28 mouse cellular contexts compared by ENCODE assay signal in genomic region chr5:147444298-147444697, GRCm38 (mm10). TPM values are rescaled to one million over a fixed set of nuclear protein-coding genes. Genes with fewer than 3 reads are reported as not detected.
DNase-seq lines count a peak whose midpoint lies in the region; ATAC-seq and TF ChIP-seq lines count a peak whose summit lies in the region.
"Had no signal": no experiment of that assay in that cellular context is flagged by ENCODE, and none has a peak within 500 bp of the region (broad histone marks: within the 10 kb centered on the region; RNA-seq: fewer than 3 reads in every experiment).

No protein-coding gene starts in this region.

- peak overlapping the region; percentile 6; the same call in 1 of the 2 replicates for H3K4me3 ChIP-seq in G1E (ENCODE audit: low read depth, low read length)
- no peak overlapping the region for H3K4me3 ChIP-seq in liver, embryonic 11.5 days (ENCODE audit: low read depth, low read length)
- H3K4me3 ChIP-seq in liver, postnatal 0 days (ENCODE audit: low read depth, low read length), result no peak overlapping the region
- no peak overlapping the region for H3K4me3 ChIP-seq in forebrain, embryonic 14.5 days (ENCODE audit: low read depth, low read length)
- H3K4me3 ChIP-seq: forebrain, embryonic 10.5 days; heart, adult 2 months; heart, embryonic 15.5 days; left cerebral cortex, adult 2 months; lung, embryonic 15.5 days; midbrain, embryonic 10.5 days had no signal

- DNase-seq in G1E (ENCODE audit: low spot score), result no peak
- no peak for DNase-seq in liver, embryonic 11.5 days (ENCODE audit: low spot score)
- DNase-seq in liver, postnatal 0 days, result no peak
- no peak for DNase-seq in cerebellum, postnatal 36 days
- DNase-seq in forebrain, embryonic 14.5 days (ENCODE audit: low spot score), result no peak
- DNase-seq in retina, postnatal 1 day, result no peak
- DNase-seq: adrenal gland, adult 8-10 months; cerebellum, adult 8-10 months; forebrain, postnatal 0 days; gastrocnemius, postnatal 25 days; heart, adult 2 months; heart, postnatal 4 days; kidney, adult 11 months; kidney, postnatal 4 days; layer of hippocampus, adult 9-11 months; lung, postnatal 4 days; right cerebral cortex, adult 18-20 months; right cerebral cortex, postnatal 4 days; thymus, postnatal 14 days had no signal

- H3K9me3 ChIP-seq in G1E (replicated peaks), result no peaks in the 10 kb centered on the region
- no peaks in the 10 kb centered on the region for H3K9me3 ChIP-seq in liver, embryonic 11.5 days (ENCODE audit: control insufficient read depth, low read length)
- H3K9me3 ChIP-seq in liver, postnatal 0 days (ENCODE audit: low read length), result no peaks in the 10 kb centered on the region
- no peaks in the 10 kb centered on the region for H3K9me3 ChIP-seq in forebrain, embryonic 14.5 days (replicated peaks; ENCODE audit: control insufficient read depth, low read length)
- H3K9me3 ChIP-seq: heart, embryonic 15.5 days; lung, embryonic 15.5 days; midbrain, embryonic 10.5 days had no signal

- no peak overlapping the region for H3K27ac ChIP-seq in liver, embryonic 11.5 days (ENCODE audit: low read depth, low read length)
- no peak overlapping the region for H3K27ac ChIP-seq in liver, postnatal 0 days (ENCODE audit: low read depth)
- no peak overlapping the region for H3K27ac ChIP-seq in forebrain, embryonic 14.5 days (ENCODE audit: low read depth, low read length)
- H3K27ac ChIP-seq: forebrain, embryonic 10.5 days; heart, adult 2 months; heart, embryonic 15.5 days; hindbrain, embryonic 14.5 days; left cerebral cortex, adult 2 months; lung, embryonic 15.5 days; midbrain, embryonic 10.5 days had no signal

- no peaks in the 10 kb centered on the region for H3K27me3 ChIP-seq in G1E (ENCODE audit: insufficient read depth, low read length)
- H3K27me3 ChIP-seq in liver, embryonic 11.5 days (replicated peaks; ENCODE audit: control insufficient read depth, insufficient read depth, low read length), result no peaks in the 10 kb centered on the region
- H3K27me3 ChIP-seq in liver, postnatal 0 days (ENCODE audit: insufficient read depth, low read length), result no peaks in the 10 kb centered on the region
- no peaks in the 10 kb centered on the region for H3K27me3 ChIP-seq in forebrain, embryonic 14.5 days (replicated peaks; ENCODE audit: control insufficient read depth, insufficient read depth, low read length)
- H3K27me3 ChIP-seq: heart, embryonic 15.5 days; lung, embryonic 15.5 days had no signal

- peak overlapping the region; percentile 48 for H3K4me2 ChIP-seq in liver, embryonic 11.5 days
- H3K4me2 ChIP-seq in liver, postnatal 0 days (ENCODE audit: low read depth, low read length), result peak overlapping the region; percentile 27
- H3K4me2 ChIP-seq in forebrain, embryonic 14.5 days (ENCODE audit: low read length), result no peak overlapping the region
- H3K4me2 ChIP-seq: heart, embryonic 15.5 days; hindbrain, embryonic 14.5 days; lung, embryonic 15.5 days had no signal

- whole genome bisulfite sequencing in liver, embryonic 11.5 days, result 53% methylated on average over 6 of the region's 6 CpGs
- 54% methylated on average over 6 of the region's 6 CpGs for WGBS in liver, postnatal 0 days (ENCODE audit: insufficient replicate concordance)
- 87% methylated on average over 6 of the region's 6 CpGs for WGBS in forebrain, embryonic 14.5 days

- peaks cover 79% of the 10 kb centered on the region for H3K4me1 ChIP-seq in G1E (ENCODE audit: insufficient read depth, low read depth, low read length)
- H3K4me1 ChIP-seq in liver, embryonic 11.5 days (replicated peaks; ENCODE audit: control insufficient read depth, insufficient read depth, low read length), result peaks cover 40% of the 10 kb centered on the region
- H3K4me1 ChIP-seq in liver, postnatal 0 days (ENCODE audit: insufficient read depth), result peaks cover 30% of the 10 kb centered on the region
- H3K4me1 ChIP-seq in forebrain, embryonic 14.5 days (ENCODE audit: control insufficient read depth, insufficient read depth, low read length), result peaks cover 7% of the 10 kb centered on the region; the same call in 1 of the 2 replicates

- no peak for ATAC-seq in G1E (ENCODE audit: extremely low read depth, insufficient number of reproducible peaks, low FRiP score, poor library complexity, severe bottlenecking)
- ATAC-seq in erythroblast, adult 5-6 weeks (replicated peaks; ENCODE audit: low FRiP score, poor library complexity, severe bottlenecking), result peak; percentile 78
- ATAC-seq in liver, embryonic 11.5 days (replicated peaks; ENCODE audit: low FRiP score), result peak; percentile 69
- ATAC-seq in liver, postnatal 0 days, result peak; percentile 51; the same call in 1 of the 2 replicates
- ATAC-seq in forebrain, embryonic 14.5 days, result no peak
- ATAC-seq: activated CD4-positive, CD25-positive, alpha-beta regulatory T cell, adult 4 months; CD4-positive, CD25-positive, alpha-beta regulatory T cell, adult 4 months; forebrain, postnatal 0 days had no signal

- no peak overlapping the region for H3K9ac ChIP-seq in liver, embryonic 11.5 days (ENCODE audit: low read depth, low read length)
- H3K9ac ChIP-seq in liver, postnatal 0 days (replicated peaks), result no peak overlapping the region
- no peak overlapping the region for H3K9ac ChIP-seq in forebrain, embryonic 14.5 days (ENCODE audit: low read length)
- H3K9ac ChIP-seq: forebrain, postnatal 0 days; heart, embryonic 15.5 days; hindbrain, embryonic 14.5 days; lung, embryonic 15.5 days had no signal

- TF ChIP-seq CTCF in G1E (IDR thresholded peaks at IDR 0.05; ENCODE audit: low read depth, low read length), result no peak
- TF ChIP-seq CTCF in liver, postnatal 0 days (IDR thresholded peaks at IDR 0.05; ENCODE audit: low read depth), result no peak

- H3K36me3 ChIP-seq in G1E (replicated peaks), result peaks cover 35% of the 10 kb centered on the region
- no peaks in the 10 kb centered on the region; the same call in 1 of the 2 replicates for H3K36me3 ChIP-seq in liver, embryonic 11.5 days (ENCODE audit: control insufficient read depth, insufficient read depth, low read length)
- peaks cover 4% of the 10 kb centered on the region; the same call in 1 of the 2 replicates for H3K36me3 ChIP-seq in liver, postnatal 0 days (replicated peaks; ENCODE audit: insufficient read depth, low read length)
- no peaks in the 10 kb centered on the region for H3K36me3 ChIP-seq in forebrain, embryonic 14.5 days (ENCODE audit: control insufficient read depth, insufficient read depth, low read length)
- H3K36me3 ChIP-seq: heart, embryonic 15.5 days; lung, embryonic 15.5 days had no signal

- no peak for TF ChIP-seq EP300 in liver, postnatal 0 days (IDR thresholded peaks at IDR 0.05; ENCODE audit: low read depth)

RNA-seq across cellular contexts. Expression of gene Pan3, which starts 14.3 kb away (rescaled TPM):
- total RNA-seq in G1E (2014; fragmentation: Nextera tagmentation), result 618 and 666 TPM in 2 replicates
- total RNA-seq in G1E (2017), result 179 and 200 TPM in 2 replicates
- polyA plus RNA-seq in G1E (2012), result 30.7 and 32.3 TPM in 2 replicates
- 263 and 430 TPM in 2 replicates for total RNA-seq in erythroblast, adult 5-6 weeks (2015; ENCODE audit: low replicate concordance)
- total RNA-seq in erythroblast, adult 5-6 weeks (2017; ENCODE audit: low replicate concordance), result 228 and 241 TPM in 2 replicates
- polyA plus RNA-seq in liver, embryonic 11.5 days (2014; fragmentation: Nextera tagmentation; extraction: Ambion mirVana), result 59.5 and 73.8 TPM in 2 replicates
- polyA plus RNA-seq in liver, postnatal 0 days (2015; fragmentation: Nextera tagmentation; extraction: Ambion mirVana), result 25.2 and 29.9 TPM in 2 replicates
- 39.7 and 52.6 TPM in 2 replicates for polyA plus RNA-seq in forebrain, embryonic 14.5 days (2014; fragmentation: Nextera tagmentation; extraction: Ambion mirVana)

RNA-seq across cellular contexts. Expression of gene Flt3, which starts 44.0 kb away (rescaled TPM):
- total RNA-seq in G1E (2014; fragmentation: Nextera tagmentation), result not detected in 2 replicates
- total RNA-seq in G1E (2017), result 0.11 and 0.17 TPM in 2 replicates
- not detected in 2 replicates for polyA plus RNA-seq in G1E (2012)
- total RNA-seq in erythroblast, adult 5-6 weeks (2015; ENCODE audit: low replicate concordance), result 0.84 and 1.9 TPM in 2 replicates
- total RNA-seq in erythroblast, adult 5-6 weeks (2017; ENCODE audit: low replicate concordance), result 2.8 and 4.7 TPM in 2 replicates
- polyA plus RNA-seq in liver, embryonic 11.5 days (2014; fragmentation: Nextera tagmentation; extraction: Ambion mirVana), result 1.6 and 1.8 TPM in 2 replicates
- polyA plus RNA-seq in liver, postnatal 0 days (2015; fragmentation: Nextera tagmentation; extraction: Ambion mirVana), result 1.3 and 1.5 TPM in 2 replicates
- 0.04 and 0.25 TPM in 2 replicates for polyA plus RNA-seq in forebrain, embryonic 14.5 days (2014; fragmentation: Nextera tagmentation; extraction: Ambion mirVana)
- total RNA-seq: gastrocnemius, postnatal 25 days; heart, postnatal 4 days had no signal
- polyA plus RNA-seq: forebrain, embryonic 10.5 days had no signal

Comparison
In these comparisons a context has a peak if more than half of its experiments do, and no peak if none do; other contexts are left out.
1. ATAC-seq: peak in erythroblast, adult 5-6 weeks (single experiment), liver, embryonic 11.5 days (single experiment) and liver, postnatal 0 days (single experiment); none in G1E (single experiment) and forebrain, embryonic 14.5 days (single experiment).